Mouse (Mus musculus) midbrain, embryonic 14.5 days (tissue): ENCODE data around the gene Wdr83. TPM values are rescaled to one million over a fixed set of nuclear protein-coding genes. Genes with fewer than 3 reads are reported as not detected.
A peak's percentile ranks its signal among the peaks of the same experiment; 100 is the strongest.

Experiments
- ATAC-seq: fragments of 200-750 bp; cut with Nextera tagmentation; 2 replicates; pipeline ENCODE4 v1.8.0; 2017; ENCODE audit warnings: moderate number of reproducible peaks, moderate library complexity; ENCODE audit not compliant: low FRiP score, low TSS enrichment
- DNase-seq: peaks from one replicate; pipeline ENCODE4 v3.0.0-alpha.2; 2015
- H3K27ac ChIP-seq: fragments of 300-500 bp; sonication (generic); replicated peaks from 2 replicates; pipeline ENCODE4 v1.5.1; 2014; ENCODE audit warnings: mild to moderate bottlenecking, low read depth, low read length, moderate library complexity
- H3K27me3 ChIP-seq: fragments of 300-500 bp; sonication (generic); 2 replicates; pipeline ENCODE4 v1.6.1; 2014; ENCODE audit warnings: low read length, control low read depth, mixed read lengths; ENCODE audit not compliant: control insufficient read depth, insufficient read depth
- H3K36me3 ChIP-seq: fragments of 300-500 bp; sonication (generic); 2 replicates; pipeline ENCODE4 v1.6.1; 2014; ENCODE audit warnings: low read length, control low read depth; ENCODE audit not compliant: control insufficient read depth, insufficient read depth
- H3K4me1 ChIP-seq: fragments of 300-500 bp; sonication (generic); 2 replicates; pipeline ENCODE4 v1.6.1; 2014; ENCODE audit warnings: mild to moderate bottlenecking, antibody characterized with exemption, low read length, control low read depth; ENCODE audit not compliant: control insufficient read depth, insufficient read depth
- H3K4me2 ChIP-seq: fragments of 300-500 bp; sonication (generic); 2 replicates; pipeline ENCODE4 v1.6.1; 2014; ENCODE audit warnings: mild to moderate bottlenecking, low read length, moderate library complexity
- H3K4me3 ChIP-seq: fragments of 300-500 bp; sonication (generic); replicated peaks from 2 replicates; pipeline ENCODE4 v1.5.1; 2014; ENCODE audit warnings: low read depth, low read length
- H3K9ac ChIP-seq: fragments of 300-500 bp; sonication (generic); replicated peaks from 2 replicates; pipeline ENCODE4 v1.6.1; 2014; ENCODE audit warnings: mild to moderate bottlenecking, low read length, moderate library complexity
- H3K9me3 ChIP-seq: fragments of 300-500 bp; sonication (generic); 2 replicates; pipeline ENCODE4 v1.6.1; 2016; ENCODE audit warnings: low read length, control low read depth, mixed read lengths; ENCODE audit not compliant: control insufficient read depth
- WGBS: fragments of 180-500 bp; shearing (Covaris S2); extraction: QIAGEN DNeasy Blood & Tissue Kit; methylation state at CpG from one replicate; pipeline ENCODE4 v1.1.7; 2014; 5-methylcytosine and 5-hydroxymethylcytosine counted together
- polyA plus RNA-seq: library from polyadenylated mRNA; unstranded; fragments of >200 nt; fragmentation: Nextera tagmentation; extraction: Ambion mirVana; gene quantifications from 2 replicates; pipeline ENCODE4 v1.2.1, GENCODE M21; 2014

The Wdr83 gene
- polyA plus RNA-seq, 1 experiment from 2014 or later = 53.9 TPM

DNA sequence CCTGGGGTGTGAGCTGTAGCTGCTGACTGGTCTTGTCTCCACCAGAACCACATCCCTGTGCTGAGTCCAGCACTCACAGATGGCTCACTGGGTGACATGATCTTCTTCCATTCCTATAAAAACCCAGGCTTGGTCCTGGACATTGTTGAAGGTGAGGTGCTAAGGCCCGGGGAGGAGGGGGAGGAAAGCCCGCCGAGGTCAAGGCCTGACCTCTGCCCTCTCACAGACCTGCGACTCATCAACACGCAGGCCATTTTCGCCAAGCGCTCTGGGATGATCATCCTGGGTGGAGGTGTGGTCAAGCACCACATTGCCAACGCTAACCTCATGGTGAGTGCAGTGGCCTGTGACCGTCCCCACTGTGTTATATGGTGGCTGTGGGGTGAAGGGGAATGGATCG is 6.9 kb downstream of the Wdr83 start:
- Histone ChIP-seq H3K4me1 (peaks cover 11% of the 10 kb centered on the region), H3K9ac (no peak overlapping the region), H3K27ac (no peak overlapping the region), H3K4me3 (no peak overlapping the region), H3K4me2 (no peak overlapping the region), H3K27me3 (no peaks in the 10 kb centered on the region), H3K9me3 (no peaks in the 10 kb centered on the region), H3K36me3 (peaks cover 51% of the 10 kb centered on the region)
- DNase-seq = no peak
- no peak for ATAC-seq
- WGBS = 88% methylated on average over 10 of the region's 10 CpGs

DNA sequence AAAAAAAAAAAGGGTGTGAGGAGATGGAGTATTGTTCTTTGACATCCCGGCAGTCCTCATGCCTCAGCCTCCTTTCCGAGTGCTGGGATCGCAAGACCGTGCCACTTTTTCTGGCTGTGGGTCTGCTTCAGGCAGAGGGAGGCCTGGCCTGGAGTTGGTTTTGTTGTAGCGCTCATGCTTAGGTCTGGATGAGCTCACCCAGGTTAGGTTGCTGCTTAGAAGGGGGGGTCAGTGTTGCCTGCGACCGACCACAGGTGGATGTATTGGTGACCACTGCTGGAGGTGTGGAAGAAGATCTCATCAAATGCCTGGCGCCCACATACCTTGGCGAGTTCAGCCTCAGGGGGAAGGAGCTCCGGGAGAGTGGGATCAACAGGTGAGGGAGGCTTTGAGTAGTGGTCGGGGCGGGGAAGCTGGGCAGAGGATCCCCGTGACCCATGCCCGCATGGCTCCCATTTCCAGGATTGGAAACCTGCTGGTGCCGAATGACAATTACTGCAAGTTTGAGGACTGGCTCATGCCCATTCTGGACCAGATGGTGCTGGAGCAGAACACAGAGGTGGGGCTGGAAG is 8.0 kb downstream of the Wdr83 start:
- Histone ChIP-seq H3K4me3 (no peak overlapping the region), H3K9ac (no peak overlapping the region), H3K27ac (no peak overlapping the region), H3K9me3 (no peaks in the 10 kb centered on the region), H3K27me3 (no peaks in the 10 kb centered on the region), H3K4me1 (peaks cover 11% of the 10 kb centered on the region), H3K4me2 (no peak overlapping the region), H3K36me3 (peaks cover 52% of the 10 kb centered on the region)
- ATAC-seq (no peak), DNase-seq (no peak)
- 91% methylated on average over 15 of the region's 15 CpGs for WGBS

DNA sequence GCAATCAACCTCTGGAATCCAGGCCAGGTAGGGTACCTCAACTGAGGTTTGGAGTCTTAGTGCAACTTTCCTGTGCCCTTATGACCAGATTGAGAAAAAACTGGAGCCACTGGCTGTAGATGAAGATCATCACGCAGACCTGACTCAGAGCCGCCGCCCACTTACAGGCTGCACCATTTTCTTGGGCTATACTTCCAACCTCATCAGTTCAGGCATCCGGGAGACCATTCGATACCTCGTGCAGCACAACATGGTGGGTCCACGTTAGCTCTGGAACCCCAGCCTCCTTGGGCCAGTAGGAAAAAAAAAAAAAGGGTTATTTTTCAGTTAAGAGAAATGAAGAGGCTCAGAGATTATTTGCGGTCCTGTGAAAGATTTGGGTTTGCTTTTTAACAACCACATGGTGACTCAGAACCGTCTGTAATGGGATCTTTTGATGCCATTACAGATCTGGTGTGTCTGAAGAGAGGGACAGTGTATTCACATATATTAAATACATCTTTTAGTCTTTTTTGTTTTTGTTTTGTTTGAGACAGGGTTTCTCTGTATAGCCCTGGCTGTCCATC is 8.7 kb downstream of the Wdr83 start:
- peaks cover 11% of the 10 kb centered on the region for H3K4me1 ChIP-seq
- ATAC-seq (no peak), DNase-seq (no peak)
- no peaks in the 10 kb centered on the region for H3K27me3 ChIP-seq
- peak overlapping the region; percentile 70 for H3K9ac ChIP-seq
- H3K4me3 ChIP-seq = peak overlapping the region; percentile 91
- peak overlapping the region; percentile 91; the same call in 1 of the 2 replicates for H3K27ac ChIP-seq
- peaks cover 51% of the 10 kb centered on the region for H3K36me3 ChIP-seq
- H3K4me2 ChIP-seq = peak overlapping the region; percentile 75
- 38% methylated on average over 9 of the region's 9 CpGs for WGBS
- no peaks in the 10 kb centered on the region for H3K9me3 ChIP-seq

DNA sequence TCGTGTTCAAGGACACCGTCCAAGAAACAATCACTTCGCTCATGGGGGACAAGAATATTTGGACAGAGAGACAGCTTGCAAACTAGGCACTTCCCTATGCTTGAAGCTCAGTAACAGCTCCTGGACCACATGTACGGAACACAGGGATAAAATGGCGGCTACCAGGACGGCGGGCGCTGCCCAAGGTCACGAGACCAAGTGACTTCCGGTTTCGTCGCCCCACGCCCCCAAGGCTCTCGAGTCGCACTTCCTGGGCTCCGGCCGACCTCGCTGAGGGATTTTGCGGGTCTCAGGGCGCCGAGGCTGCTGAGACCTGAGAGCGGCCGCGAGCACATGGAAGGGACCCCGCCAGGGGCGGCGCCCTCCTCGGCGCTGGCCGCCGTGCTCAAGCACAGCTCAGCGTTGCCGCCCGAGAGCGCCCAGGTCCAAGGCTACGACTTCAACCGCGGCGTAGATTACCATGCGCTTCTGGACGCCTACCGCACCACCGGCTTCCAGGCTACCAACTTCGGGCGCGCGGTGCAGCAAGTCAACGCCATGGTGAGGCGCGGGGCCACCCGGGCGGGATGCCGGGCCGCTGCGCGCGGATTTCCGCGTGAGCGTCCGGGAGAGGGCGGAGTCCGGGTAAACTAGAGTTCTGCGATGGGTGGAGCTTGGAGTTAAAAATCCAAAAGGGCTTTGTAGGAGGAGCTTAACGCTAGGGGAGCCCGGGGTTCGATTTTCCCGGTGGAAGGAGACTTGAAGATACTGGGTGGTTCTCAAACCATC is 9.4 kb downstream of the Wdr83 start, which contains the start of gene Dhps:
Gene Dhps (plus strand): TSS at position 244 of the 768 bp plus-strand sequence.
- Histone ChIP-seq H3K4me1 (peaks cover 11% of the 10 kb centered on the region), H3K9ac (peak within 1 kb of the TSS; percentile 70), H3K9me3 (no peaks in the 10 kb centered on the region), H3K27ac (peak within 1 kb of the TSS; percentile 91), H3K27me3 (no peaks in the 10 kb centered on the region), H3K36me3 (peaks cover 55% of the 10 kb centered on the region), H3K4me3 (peak within 1 kb of the TSS; percentile 91), H3K4me2 (peak within 1 kb of the TSS; percentile 75)
- ATAC-seq = peak; percentile 89
- WGBS = under 1% methylated on average over 66 of the region's 68 CpGs
- DNase-seq = peak; percentile 96

DNA sequence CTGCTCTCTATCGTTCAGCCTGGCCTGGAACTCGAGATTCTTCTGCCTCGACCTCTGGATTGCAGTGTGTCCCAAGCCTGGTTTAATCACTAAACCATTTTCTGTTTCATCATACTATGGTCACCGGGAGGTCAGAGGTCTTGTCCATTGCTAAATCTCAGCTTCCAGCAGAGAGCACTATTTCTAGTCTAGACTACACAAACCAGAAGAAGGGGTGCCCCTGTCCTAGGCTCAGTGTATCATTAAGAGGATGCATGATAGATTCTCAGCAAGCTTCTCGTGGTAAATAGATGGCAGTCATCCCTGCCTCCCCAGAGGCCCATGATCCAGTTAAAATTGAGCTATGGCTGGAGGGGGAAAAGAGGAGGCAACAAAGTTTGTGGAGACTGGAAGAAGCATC is 10.1 kb downstream of the Wdr83 start:
- Histone ChIP-seq H3K4me1 (peaks cover 11% of the 10 kb centered on the region), H3K4me2 (peak overlapping the region; percentile 75), H3K27me3 (no peaks in the 10 kb centered on the region), H3K36me3 (peaks cover 55% of the 10 kb centered on the region), H3K27ac (peak overlapping the region; percentile 91), H3K9me3 (no peaks in the 10 kb centered on the region), H3K4me3 (peak overlapping the region; percentile 91), H3K9ac (peak overlapping the region; percentile 70; the same call in 1 of the 2 replicates)
- DNase-seq (no peak), ATAC-seq (no peak)
- WGBS = 81% methylated on average over 5 of the region's 5 CpGs

DNA sequence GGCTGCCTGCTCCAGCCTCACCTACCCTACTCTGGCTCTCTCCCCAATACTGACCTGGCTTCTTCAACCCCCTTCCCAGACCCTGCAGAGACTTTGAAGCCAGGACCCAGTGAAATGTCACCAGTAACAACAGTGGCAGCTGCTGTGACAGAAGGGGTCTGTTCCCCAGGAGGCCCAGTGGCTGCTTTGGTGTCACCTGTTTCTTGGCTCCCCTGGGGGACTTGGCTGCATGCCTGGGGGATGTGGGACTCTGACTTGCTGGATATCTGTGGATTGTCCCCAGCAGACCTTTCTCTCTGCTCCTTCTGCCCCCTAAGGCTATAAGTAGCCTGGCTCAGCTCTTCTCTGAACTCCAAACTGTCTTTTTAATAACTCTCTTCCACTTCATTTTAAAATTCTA is 13.1 kb downstream of the Wdr83 start, which contains the start of gene Gm5741:
Gene Gm5741 (minus strand): TSS at position 1 of the 400 bp plus-strand sequence.
- no peaks in the 10 kb centered on the region for H3K27me3 ChIP-seq
- no peak within 1 kb of the TSS for H3K4me2 ChIP-seq
- no peak for ATAC-seq
- peaks cover 11% of the 10 kb centered on the region for H3K4me1 ChIP-seq
- H3K9ac ChIP-seq = no peak within 1 kb of the TSS
- peaks cover 35% of the 10 kb centered on the region for H3K36me3 ChIP-seq
- H3K9me3 ChIP-seq = no peaks in the 10 kb centered on the region
- no peak within 1 kb of the TSS for H3K4me3 ChIP-seq
- no peak for DNase-seq
- H3K27ac ChIP-seq = no peak within 1 kb of the TSS

DNA sequence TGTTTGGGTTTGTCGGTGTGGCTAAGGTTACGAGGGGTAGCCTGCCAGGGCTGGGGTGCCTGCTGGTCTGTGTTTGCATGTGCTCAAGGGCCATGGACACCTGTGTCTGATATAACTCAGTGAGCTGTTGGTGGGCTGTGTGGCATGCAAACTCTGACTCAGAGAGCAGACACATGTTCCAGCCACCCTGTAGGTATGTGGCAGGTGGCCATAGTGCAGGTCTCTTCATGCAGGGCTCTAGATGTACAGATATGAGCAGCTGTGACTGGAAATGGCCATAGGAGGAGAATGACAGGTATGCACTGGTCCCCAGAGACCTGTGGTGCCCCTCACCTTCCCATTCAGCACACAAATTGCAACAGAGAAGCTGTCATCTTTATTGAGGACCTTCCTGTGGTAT is 14.0 kb downstream of the Wdr83 start:
- ATAC-seq = no peak
- H3K9ac ChIP-seq = no peak overlapping the region
- no peak overlapping the region for H3K27ac ChIP-seq
- no peaks in the 10 kb centered on the region for H3K9me3 ChIP-seq
- H3K4me1 ChIP-seq = peaks cover 7% of the 10 kb centered on the region
- H3K36me3 ChIP-seq = peaks cover 35% of the 10 kb centered on the region
- H3K27me3 ChIP-seq = no peaks in the 10 kb centered on the region
- no peak overlapping the region for H3K4me2 ChIP-seq
- DNase-seq = no peak
- H3K4me3 ChIP-seq = no peak overlapping the region
- 90% methylated on average over 2 of the region's 2 CpGs for whole genome bisulfite sequencing

DNA sequence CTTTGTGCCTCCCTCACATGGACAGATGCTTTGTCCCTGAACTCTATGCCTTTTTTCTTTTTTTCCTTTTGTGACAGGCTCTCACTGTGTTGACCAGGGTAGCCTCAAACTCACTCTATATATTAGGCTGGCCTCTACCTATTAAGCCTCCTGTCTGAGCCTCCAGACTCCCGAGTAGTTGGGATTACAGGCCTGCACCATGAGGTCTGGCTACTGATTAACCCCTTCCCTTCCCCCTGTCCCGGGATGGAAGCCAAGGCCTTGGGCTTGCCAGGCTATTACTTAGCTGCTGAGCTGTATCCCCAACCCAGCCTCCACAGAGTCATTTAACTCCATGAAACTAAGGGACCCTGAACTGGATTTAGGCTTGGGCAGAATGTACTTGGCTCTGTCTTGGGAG is 15.9 kb downstream of the Wdr83 start:
- Histone ChIP-seq H3K36me3 (peaks cover 38% of the 10 kb centered on the region), H3K4me2 (no peak overlapping the region), H3K9me3 (no peaks in the 10 kb centered on the region), H3K27me3 (no peaks in the 10 kb centered on the region), H3K4me3 (no peak overlapping the region), H3K27ac (no peak overlapping the region), H3K9ac (no peak overlapping the region), H3K4me1 (peaks cover 17% of the 10 kb centered on the region)
- ATAC-seq (no peak), DNase-seq (no peak)
- WGBS = 47% methylated on average over 2 of the region's 2 CpGs
